Mouse (Mus musculus): ENCODE results near the gene Tmem11.
"Not testable (repeated sequence)": the region's sequence is repeated elsewhere in the genome, so short reads cannot be mapped to it uniquely, and the experiment has no call there.

Tmem11 gene

DNA sequence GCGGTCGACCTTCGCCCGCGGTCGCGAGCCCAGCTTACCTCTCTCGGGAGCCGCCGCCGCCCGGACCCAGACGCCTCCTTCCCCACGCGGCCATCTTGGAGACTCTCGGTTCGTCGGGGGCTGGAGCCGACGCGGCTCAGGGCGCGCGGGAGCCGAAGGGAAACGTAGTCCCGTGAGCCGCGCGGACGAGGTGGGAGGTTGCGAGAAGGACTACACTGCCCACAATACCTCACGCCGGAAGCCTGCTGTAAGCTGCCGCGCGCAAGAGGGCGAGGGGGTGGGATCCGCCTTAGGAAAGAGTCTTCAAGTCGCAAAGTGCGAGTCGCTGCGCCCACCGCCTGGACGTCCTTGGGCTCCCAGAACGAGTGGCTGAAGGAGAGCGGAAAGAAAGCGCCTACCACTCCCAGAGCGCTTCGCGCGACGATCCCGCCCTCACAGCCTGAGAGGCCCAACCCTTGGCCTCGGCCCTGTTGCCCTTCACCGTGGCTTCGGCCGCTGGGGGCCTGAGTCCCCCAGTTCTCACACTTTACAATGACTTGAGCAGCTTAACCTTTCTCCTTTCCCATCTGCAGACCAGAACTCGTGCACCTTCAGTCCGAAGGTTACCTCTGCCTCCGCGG lies at the start of gene Tmem11:
Gene Tmem11 (minus strand): TSS at position 598 of the 620 bp plus-strand sequence.
- peak; percentile 93 to 95 for DNase-seq

GRCm38 (mm10) chr11:60927264-60927663 lies 48.2 kb upstream of the Tmem11 start:
- DNase-seq = peak; percentile 89 to 94

DNA sequence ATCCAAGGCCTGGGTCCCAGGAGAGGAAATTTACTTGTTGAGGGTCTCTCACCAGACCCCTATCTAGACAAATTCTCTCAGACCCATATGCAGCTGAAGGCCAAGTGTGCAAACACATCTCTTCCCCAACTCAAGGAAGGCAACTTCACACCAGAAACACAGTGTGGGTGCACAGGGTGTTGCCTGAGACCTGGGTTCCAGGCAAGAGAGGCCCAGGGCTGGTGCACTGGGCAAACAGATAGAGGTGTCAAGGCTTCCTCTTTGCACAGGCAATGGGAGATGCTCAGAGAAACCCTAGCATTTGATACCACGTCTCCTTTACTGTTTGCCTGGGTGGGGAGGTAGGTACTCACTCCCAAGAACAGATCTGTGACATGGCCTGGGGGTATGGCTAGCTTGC lies 45.9 kb upstream of the Tmem11 start:
- DNase-seq = no peak

- no peak for DNase-seq
Observed at GRCm38 (mm10) chr11:60924498-60924897, 45.4 kb upstream of the Tmem11 start.

- no peak for DNase-seq
Observed at GRCm38 (mm10) chr11:60922964-60923363, 43.9 kb upstream of the Tmem11 start.

GRCm38 (mm10) chr11:60922195-60922594 lies 43.1 kb upstream of the Tmem11 start:
- no peak for DNase-seq

- no peak for DNase-seq
Observed at GRCm38 (mm10) chr11:60920021-60920420, 40.9 kb upstream of the Tmem11 start.

GRCm38 (mm10) chr11:60915201-60915600 lies 36.1 kb upstream of the Tmem11 start:
- DNase-seq = no peak

- no peak for DNase-seq
Observed at GRCm38 (mm10) chr11:60914491-60914890, 35.4 kb upstream of the Tmem11 start, which contains the start of gene Natd1. Natd1 (minus strand) TSS chr11:60914750.

GRCm38 (mm10) chr11:60913301-60914196 lies 34.5 kb upstream of the Tmem11 start:
- DNase-seq = peak; percentile 96 to 97

- DNase-seq = no peak
Observed at GRCm38 (mm10) chr11:60912525-60912973, 33.5 kb upstream of the Tmem11 start.

- peak in 1 of 2 experiments; percentile 40 for DNase-seq
Observed at GRCm38 (mm10) chr11:60909626-60910025, 30.6 kb upstream of the Tmem11 start.

DNA sequence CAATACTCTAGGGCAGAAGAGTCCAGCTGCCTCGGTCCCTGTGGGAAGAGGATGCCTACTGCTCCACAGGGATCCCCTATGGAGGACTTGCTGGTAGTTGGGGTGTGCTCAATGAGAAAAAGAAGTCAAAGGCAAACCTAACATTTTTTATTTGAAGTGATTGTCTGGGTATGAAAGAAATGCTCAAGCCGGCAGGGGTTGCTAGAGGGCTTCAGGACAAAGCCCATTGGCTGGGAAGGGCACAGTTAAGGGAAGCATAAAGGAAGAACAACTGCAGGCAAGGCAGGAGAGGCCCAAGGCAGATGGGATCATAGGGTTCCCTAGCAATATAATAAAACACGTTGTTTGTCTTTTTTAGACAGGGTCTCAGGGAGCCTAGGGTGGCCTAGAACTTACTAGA lies 29.0 kb upstream of the Tmem11 start:
- peak in 1 of 2 experiments; percentile 12 for DNase-seq

DNA sequence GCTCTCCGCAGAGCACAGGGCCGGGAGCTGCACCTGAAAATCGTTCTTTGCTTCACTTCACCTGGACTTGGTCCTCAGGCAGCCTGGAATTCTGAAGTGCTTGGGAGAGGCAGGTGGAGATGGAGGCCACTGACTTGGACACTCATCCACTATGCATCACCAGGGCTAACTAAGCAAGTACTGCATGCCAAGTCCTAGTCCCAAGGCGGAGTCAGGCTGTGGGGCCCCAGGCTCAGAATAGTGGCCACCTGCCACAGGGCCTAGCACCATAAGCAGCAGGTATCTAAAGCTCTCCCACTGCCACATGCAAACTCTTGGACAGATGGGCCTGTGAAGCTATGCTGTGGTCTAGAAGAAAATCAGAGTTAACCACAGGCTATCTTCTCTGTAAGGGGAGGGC lies 27.4 kb upstream of the Tmem11 start:
- peak; percentile 45 to 52 for DNase-seq

DNA sequence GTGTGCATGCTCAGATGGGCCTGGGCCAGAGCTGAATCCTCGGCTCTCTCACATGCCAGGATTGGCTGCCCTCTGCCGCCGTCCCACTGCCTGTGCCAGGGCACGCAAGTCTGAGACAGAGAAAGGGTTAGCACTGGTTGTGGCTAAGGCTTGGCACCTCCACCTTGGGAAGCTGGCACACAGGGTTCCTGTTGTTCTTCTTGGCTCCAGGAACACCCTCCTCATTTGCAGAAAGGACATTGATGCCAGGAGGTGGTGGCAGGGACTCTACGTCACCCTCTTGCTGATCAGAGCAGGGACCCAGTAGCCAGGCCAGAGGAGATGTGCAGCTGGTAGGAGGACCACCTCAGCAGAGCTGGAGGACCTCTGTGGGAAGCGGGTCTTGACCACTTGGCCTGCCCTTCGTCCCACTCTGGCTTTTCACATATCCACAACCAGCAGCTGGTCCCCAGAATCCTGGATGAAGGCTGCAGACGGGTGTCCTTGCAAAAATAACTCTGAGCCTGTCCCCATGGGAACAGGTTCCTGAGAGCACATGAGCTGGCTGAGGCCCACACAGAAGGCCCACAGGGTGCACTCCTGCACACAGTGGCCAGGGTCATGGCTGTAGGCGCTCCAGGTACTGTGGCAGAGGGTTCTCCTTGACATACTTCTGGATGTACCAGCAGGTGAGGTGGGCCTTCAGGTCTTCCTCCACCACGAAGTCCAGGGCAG lies 26.5 kb upstream of the Tmem11 start:
- peak; percentile 65 to 70 for DNase-seq

DNA sequence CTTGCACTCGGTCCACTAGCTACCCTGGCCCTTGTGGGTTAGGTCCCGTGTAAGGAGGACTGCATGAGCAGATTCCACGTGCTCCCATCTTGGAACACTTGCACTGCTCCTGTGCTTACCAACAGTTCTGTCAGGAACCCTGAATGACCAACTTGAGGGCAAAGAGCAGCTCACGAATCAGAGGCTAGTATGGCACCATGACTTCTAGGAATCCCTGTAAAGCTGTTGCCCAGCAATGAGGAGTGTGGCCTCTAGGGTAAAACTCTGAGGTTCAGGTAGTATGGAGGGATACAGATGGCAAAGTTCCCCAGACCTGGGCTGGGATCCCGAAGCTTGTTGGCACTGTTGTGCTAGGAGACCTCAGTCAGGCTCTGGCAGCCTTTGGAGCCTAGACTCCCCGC lies 24.6 kb upstream of the Tmem11 start:
- peak; percentile 48 to 69 for DNase-seq

- DNase-seq = no peak
Observed at GRCm38 (mm10) chr11:60902486-60902885, 23.4 kb upstream of the Tmem11 start.

DNA sequence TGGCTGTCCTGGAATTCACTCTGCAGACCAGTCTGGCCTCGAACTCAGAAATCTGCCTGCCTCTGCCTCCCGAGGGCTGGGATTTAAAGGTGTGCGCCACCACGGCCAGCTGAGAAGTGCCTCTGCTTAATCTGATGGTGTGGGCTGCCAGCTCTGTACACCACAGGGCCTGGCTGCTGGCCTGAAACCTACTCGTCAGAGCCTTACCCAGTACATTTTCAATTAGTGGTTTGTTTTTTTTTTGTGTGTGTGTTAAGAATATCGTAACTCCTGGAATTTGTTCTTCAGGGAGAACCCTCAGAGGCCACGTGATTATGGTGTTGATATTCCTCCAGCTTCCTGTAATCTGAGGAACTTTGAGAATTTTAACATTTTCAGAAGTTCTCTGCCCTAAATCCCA lies 22.9 kb upstream of the Tmem11 start:
- peak in 1 of 2 experiments; percentile 15 for DNase-seq

DNA sequence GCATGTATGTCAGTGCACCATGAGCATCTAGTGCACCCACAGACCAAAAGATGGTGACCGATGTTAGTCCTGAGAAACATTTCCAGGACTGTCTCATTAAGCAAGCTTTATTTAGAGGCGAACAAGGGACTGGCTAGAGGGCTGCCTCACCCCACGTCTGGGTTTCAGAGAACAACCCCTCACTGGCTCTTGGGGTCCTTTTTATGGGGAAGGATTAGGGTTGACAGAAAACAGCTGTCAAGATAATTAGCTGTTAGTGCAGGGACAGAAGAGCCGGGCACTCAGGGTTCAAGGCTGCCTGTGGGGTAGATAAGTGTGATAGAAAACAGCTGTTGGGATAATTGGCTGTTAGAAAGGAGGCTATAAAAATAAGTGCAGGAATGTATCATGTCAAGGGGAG lies 16.8 kb upstream of the Tmem11 start:
- no peak for DNase-seq

- no peak for DNase-seq
Observed at GRCm38 (mm10) chr11:60890744-60891143, 11.7 kb upstream of the Tmem11 start.

- no peak for DNase-seq
Observed at GRCm38 (mm10) chr11:60890286-60890685, 11.2 kb upstream of the Tmem11 start.

DNA sequence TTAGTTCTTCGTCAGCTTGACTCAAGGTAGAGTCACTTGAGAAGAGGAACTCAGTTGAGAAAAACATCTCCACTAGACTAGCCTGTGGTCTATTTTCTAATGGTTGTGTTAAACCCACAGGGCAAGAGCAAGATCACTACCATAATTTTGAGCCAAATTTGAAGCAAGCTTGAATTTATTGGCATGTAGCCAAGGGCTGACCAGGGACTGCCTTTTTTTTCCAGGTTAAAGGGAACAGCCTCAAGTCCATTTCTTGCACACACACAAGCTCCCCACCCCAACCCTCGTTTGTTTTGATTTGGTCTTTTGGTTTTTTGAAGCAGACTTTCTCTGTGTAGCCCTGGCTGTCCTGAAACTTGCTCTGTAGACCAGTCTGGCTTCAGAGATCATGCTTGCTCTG lies 10.8 kb upstream of the Tmem11 start:
- DNase-seq = no peak

- DNase-seq = not testable (repeated sequence)
Observed at GRCm38 (mm10) chr11:60886986-60887385, 7.9 kb upstream of the Tmem11 start.

Measured in cerebellum, postnatal 25 days (tissue).